ENCODE assay signal across 11 mouse cellular contexts in genomic region chr5:111141139-111141885, GRCm38 (mm10).
DNase-seq lines count a peak whose midpoint lies in the region; ATAC-seq and TF ChIP-seq lines count a peak whose summit lies in the region.
"Had no signal": no experiment of that assay in that cellular context is flagged by ENCODE, and none has a peak within 500 bp of the region (broad histone marks: within the 10 kb centered on the region; RNA-seq: fewer than 3 reads in every experiment).

No protein-coding gene starts in this region.

- no peak overlapping the region for H3K4me2 ChIP-seq in stomach, embryonic 16.5 days (ENCODE audit: low read depth, low read length)
- no peak overlapping the region for H3K4me2 ChIP-seq in stomach, postnatal 0 days (replicated peaks; ENCODE audit: low read depth)
- H3K4me2 ChIP-seq in hindbrain, postnatal 0 days (ENCODE audit: low read depth, low read length), result no peak overlapping the region
- H3K4me2 ChIP-seq: liver, embryonic 15.5 days had no signal

- H3K4me1 ChIP-seq in stomach, embryonic 16.5 days (ENCODE audit: control insufficient read depth, insufficient read depth, low read length), result peaks cover 20% of the 10 kb centered on the region
- peaks cover 4% of the 10 kb centered on the region for H3K4me1 ChIP-seq in stomach, postnatal 0 days (replicated peaks; ENCODE audit: control insufficient read depth, insufficient read depth)
- H3K4me1 ChIP-seq in hindbrain, postnatal 0 days (ENCODE audit: insufficient read depth, low read length), result peaks cover 28% of the 10 kb centered on the region
- H3K4me1 ChIP-seq: liver, embryonic 15.5 days had no signal

- peak overlapping the region; percentile 23; the same call in 1 of the 2 replicates for H3K27ac ChIP-seq in stomach, embryonic 16.5 days (ENCODE audit: low read length)
- H3K27ac ChIP-seq in stomach, postnatal 0 days (replicated peaks), result no peak overlapping the region
- H3K27ac ChIP-seq in hindbrain, postnatal 0 days, result peak overlapping the region; percentile 68
- H3K27ac ChIP-seq: liver, embryonic 15.5 days had no signal

- WGBS in stomach, embryonic 16.5 days, result 78% methylated on average over 20 of the region's 20 CpGs
- 76% methylated on average over 20 of the region's 20 CpGs for WGBS in stomach, postnatal 0 days
- 40% methylated on average over 20 of the region's 20 CpGs for WGBS in hindbrain, postnatal 0 days

- no peaks in the 10 kb centered on the region for H3K27me3 ChIP-seq in stomach, embryonic 16.5 days (ENCODE audit: control insufficient read depth, insufficient read depth, low read length)
- no peaks in the 10 kb centered on the region for H3K27me3 ChIP-seq in stomach, postnatal 0 days (ENCODE audit: control insufficient read depth, insufficient read depth, low read length)
- no peaks in the 10 kb centered on the region for H3K27me3 ChIP-seq in hindbrain, postnatal 0 days (ENCODE audit: insufficient read depth, low read length)
- H3K27me3 ChIP-seq: liver, embryonic 15.5 days had no signal

- ATAC-seq in frontal cortex, adult (ENCODE audit: low TSS enrichment), result peak; percentile 16; the same call in 1 of the 2 replicates
- no peak for ATAC-seq in stomach, embryonic 16.5 days (ENCODE audit: insufficient read depth, low FRiP score)
- no peak for ATAC-seq in stomach, postnatal 0 days (ENCODE audit: low FRiP score, low TSS enrichment)
- ATAC-seq in hindbrain, postnatal 0 days, result no peak

- no peak overlapping the region for H3K4me3 ChIP-seq in stomach, embryonic 16.5 days (replicated peaks; ENCODE audit: low read length)
- no peak overlapping the region for H3K4me3 ChIP-seq in stomach, postnatal 0 days (ENCODE audit: low read depth, low read length)
- H3K4me3 ChIP-seq in hindbrain, postnatal 0 days (ENCODE audit: low read length), result no peak overlapping the region
- H3K4me3 ChIP-seq: liver, embryonic 15.5 days had no signal

- no peak overlapping the region for H3K9ac ChIP-seq in stomach, embryonic 16.5 days (ENCODE audit: low read length)
- H3K9ac ChIP-seq in stomach, postnatal 0 days (ENCODE audit: low read length), result no peak overlapping the region
- H3K9ac ChIP-seq in hindbrain, postnatal 0 days (replicated peaks; ENCODE audit: low read length), result no peak overlapping the region
- H3K9ac ChIP-seq: liver, embryonic 15.5 days had no signal

- TF ChIP-seq CTCF in stomach, postnatal 0 days (IDR thresholded peaks at IDR 0.05; ENCODE audit: low read depth), result no peak
- TF ChIP-seq CTCF in hindbrain, postnatal 0 days (IDR thresholded peaks at IDR 0.05; ENCODE audit: low read depth), result no peak

- H3K36me3 ChIP-seq in stomach, embryonic 16.5 days (ENCODE audit: control insufficient read depth, insufficient read depth, low read length), result no peaks in the 10 kb centered on the region
- H3K36me3 ChIP-seq in stomach, postnatal 0 days (ENCODE audit: control insufficient read depth, insufficient read depth, low read length), result no peaks in the 10 kb centered on the region
- H3K36me3 ChIP-seq in hindbrain, postnatal 0 days (ENCODE audit: insufficient read depth, low read length), result no peaks in the 10 kb centered on the region
- H3K36me3 ChIP-seq: liver, embryonic 15.5 days had no signal

- TF ChIP-seq EP300 in stomach, postnatal 0 days (optimal IDR thresholded peaks at IDR 0.05), result no peak

- no peaks in the 10 kb centered on the region for H3K9me3 ChIP-seq in stomach, embryonic 16.5 days (replicated peaks; ENCODE audit: control insufficient read depth, low read length)
- no peaks in the 10 kb centered on the region for H3K9me3 ChIP-seq in stomach, postnatal 0 days (ENCODE audit: control insufficient read depth, low read length)
- no peaks in the 10 kb centered on the region for H3K9me3 ChIP-seq in hindbrain, postnatal 0 days (ENCODE audit: low read length)
- H3K9me3 ChIP-seq: liver, embryonic 15.5 days had no signal

- no peak for DNase-seq in frontal cortex, adult 2 months (ENCODE audit: extremely low spot score in 1 of 2, low spot score in 1 of 2)
- DNase-seq in stomach, postnatal 0 days (ENCODE audit: low spot score), result no peak
- DNase-seq in hindbrain, postnatal 0 days (ENCODE audit: low spot score), result peak; percentile 37
- peak; percentile 45 to 53 for DNase-seq in spleen, postnatal 36 days (ENCODE audit: low spot score in 2 of 2)
- no peak for DNase-seq in yolk sac, embryonic 10.5 days (ENCODE audit: low spot score)
- no peak for DNase-seq in thymus, postnatal 14 days
- DNase-seq: adrenal gland, adult 8-10 months; kidney, postnatal 10 days had no signal

Comparison
In these comparisons a context has a peak if more than half of its experiments do, and no peak if none do; other contexts are left out.
1. DNase-seq: peak in hindbrain, postnatal 0 days (single experiment) and spleen, postnatal 36 days (2 of 2); none in frontal cortex, adult 2 months (0 of 2), stomach, postnatal 0 days (single experiment), yolk sac, embryonic 10.5 days (single experiment) and thymus, postnatal 14 days (single experiment).